ENCODE assay signal across 8 mouse cellular contexts in the genomic region with DNA sequence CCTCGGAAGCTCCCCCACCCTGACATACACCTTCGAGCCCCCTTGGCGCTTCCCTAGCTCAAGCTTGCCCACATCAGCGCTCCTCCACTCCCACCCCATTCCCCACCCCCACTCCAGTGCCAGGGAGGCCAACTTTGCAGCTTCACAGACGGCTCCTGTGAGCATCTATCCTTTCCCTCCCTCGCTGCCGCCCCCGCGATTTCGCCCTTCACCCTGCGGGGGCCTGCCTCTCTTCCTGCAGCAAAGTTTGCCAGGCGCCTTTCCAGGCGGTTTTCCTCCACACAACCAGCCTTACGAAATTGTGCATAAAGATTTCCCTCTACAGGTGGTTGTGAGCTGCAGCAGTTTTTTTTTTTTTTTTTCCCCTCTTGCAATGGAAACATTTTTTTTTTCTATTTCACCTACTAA.
DNase-seq lines count a peak whose midpoint lies in the region; ATAC-seq and TF ChIP-seq lines count a peak whose summit lies in the region.

No protein-coding gene starts in this region.

- TF ChIP-seq CTCF in stomach, postnatal 0 days (IDR thresholded peaks at IDR 0.05; ENCODE audit: low read depth) = peak; percentile 44

- no peaks in the 10 kb centered on the region for H3K9me3 ChIP-seq in hindbrain, embryonic 15.5 days
- H3K9me3 ChIP-seq in midbrain, embryonic 12.5 days = no peaks in the 10 kb centered on the region
- no peaks in the 10 kb centered on the region for H3K9me3 ChIP-seq in stomach, postnatal 0 days (ENCODE audit: control insufficient read depth, low read length)

- no peaks in the 10 kb centered on the region for H3K36me3 ChIP-seq in hindbrain, embryonic 15.5 days
- no peaks in the 10 kb centered on the region for H3K36me3 ChIP-seq in midbrain, embryonic 12.5 days
- no peaks in the 10 kb centered on the region for H3K36me3 ChIP-seq in stomach, postnatal 0 days (ENCODE audit: control insufficient read depth, insufficient read depth, low read length)

- H3K27me3 ChIP-seq in hindbrain, embryonic 15.5 days = no peaks in the 10 kb centered on the region
- peaks cover 19% of the 10 kb centered on the region for H3K27me3 ChIP-seq in midbrain, embryonic 12.5 days
- H3K27me3 ChIP-seq in stomach, postnatal 0 days (ENCODE audit: control insufficient read depth, insufficient read depth, low read length) = no peaks in the 10 kb centered on the region

- peak overlapping the region; percentile 65 for H3K27ac ChIP-seq in hindbrain, embryonic 15.5 days (replicated peaks)
- peak overlapping the region; percentile 31 for H3K27ac ChIP-seq in midbrain, embryonic 12.5 days (replicated peaks)
- H3K27ac ChIP-seq in stomach, postnatal 0 days (replicated peaks) = no peak overlapping the region

- H3K9ac ChIP-seq in hindbrain, embryonic 15.5 days = peak overlapping the region; percentile 40; the same call in 1 of the 2 replicates
- peak overlapping the region; percentile 50 for H3K9ac ChIP-seq in midbrain, embryonic 12.5 days (replicated peaks)
- H3K9ac ChIP-seq in stomach, postnatal 0 days (ENCODE audit: low read length) = 0 out of 2 replicates have a peak overlapping the region, but pooled peaks have one; percentile 8

- peak overlapping the region; percentile 62 for H3K4me2 ChIP-seq in hindbrain, embryonic 15.5 days
- peak overlapping the region; percentile 66 for H3K4me2 ChIP-seq in midbrain, embryonic 12.5 days (replicated peaks)
- H3K4me2 ChIP-seq in stomach, postnatal 0 days (replicated peaks; ENCODE audit: low read depth) = peak overlapping the region; percentile 52

- TF ChIP-seq EP300 in stomach, postnatal 0 days (optimal IDR thresholded peaks at IDR 0.05) = no peak

- ATAC-seq in cerebellum, adult (ENCODE audit: insufficient number of reproducible peaks, low FRiP score, low TSS enrichment) = no peak
- peak; percentile 32; the same call in 1 of the 2 replicates for ATAC-seq in hindbrain, embryonic 15.5 days (ENCODE audit: low FRiP score, low read depth)
- ATAC-seq in midbrain, embryonic 12.5 days (ENCODE audit: low FRiP score, low read depth) = no peak
- ATAC-seq in stomach, postnatal 0 days (ENCODE audit: low FRiP score, low TSS enrichment) = peak; percentile 55; the same call in 1 of the 2 replicates

- H3K4me3 ChIP-seq in hindbrain, embryonic 15.5 days = peak overlapping the region; percentile 43
- peak overlapping the region; percentile 39 for H3K4me3 ChIP-seq in midbrain, embryonic 12.5 days
- peak overlapping the region; percentile 23 for H3K4me3 ChIP-seq in stomach, postnatal 0 days (ENCODE audit: low read depth, low read length)

- H3K4me1 ChIP-seq in hindbrain, embryonic 15.5 days (replicated peaks) = peaks cover 51% of the 10 kb centered on the region
- peaks cover 52% of the 10 kb centered on the region for H3K4me1 ChIP-seq in midbrain, embryonic 12.5 days
- peaks cover 2% of the 10 kb centered on the region for H3K4me1 ChIP-seq in stomach, postnatal 0 days (replicated peaks; ENCODE audit: control insufficient read depth, insufficient read depth)

- under 1% methylated on average over 13 of the region's 14 CpGs for WGBS in hindbrain, embryonic 15.5 days
- WGBS in midbrain, embryonic 12.5 days = 2% methylated on average over 14 of the region's 14 CpGs
- WGBS in stomach, postnatal 0 days = 0% methylated on average over 14 of the region's 14 CpGs

- peak; percentile 48 for DNase-seq in cerebellum, adult 9-11 months
- peak; percentile 42 to 65 for DNase-seq in urinary bladder, postnatal 4 days (ENCODE audit: low spot score in 2 of 2)
- DNase-seq in urinary bladder, adult 2 months (ENCODE audit: low spot score) = no peak
- peak; percentile 63 for DNase-seq in stomach, postnatal 0 days (ENCODE audit: low spot score)
- no peak for DNase-seq in thymus, postnatal 10 days (ENCODE audit: low spot score in 2 of 2)

Comparison
In these comparisons a context has a peak if more than half of its experiments do, and no peak if none do; other contexts are left out.
1. DNase-seq: peak in cerebellum, adult 9-11 months (single experiment), urinary bladder, postnatal 4 days (2 of 2) and stomach, postnatal 0 days (single experiment); none in urinary bladder, adult 2 months (single experiment) and thymus, postnatal 10 days (0 of 2).
2. ATAC-seq: peak in hindbrain, embryonic 15.5 days (single experiment) and stomach, postnatal 0 days (single experiment); none in cerebellum, adult (single experiment) and midbrain, embryonic 12.5 days (single experiment).
3. Peak in every context shown above with its lines, with median percentiles within 50 percentile points of each other: H3K4me2 ChIP-seq, H3K4me3 ChIP-seq and H3K9ac ChIP-seq.